Mouse (Mus musculus): ENCODE results near the gene Ptpn23.

- TF ChIP-seq CTCF (IDR thresholded peaks at IDR 0.05; ENCODE audit: low read depth, low read length) (no peak), POLR2A (IDR thresholded peaks at IDR 0.05; ENCODE audit: borderline replicate concordance, low read depth, low read length) (no peak)
These were observed 27.4 kb downstream of the Ptpn23 start for GRCm38 (mm10) chr9:110380662-110381061.

Data from bone marrow macrophage, adult 2 months (primary cell).